Mouse (Mus musculus) liver, postnatal 0 days (tissue): ENCODE data around the gene Gm18336. TPM values are rescaled to one million over a fixed set of nuclear protein-coding genes. Genes with fewer than 3 reads are reported as not detected.
"Not testable (repeated sequence)": the region's sequence is repeated elsewhere in the genome, so short reads cannot be mapped to it uniquely, and the experiment has no call there.

Experiments used
- ATAC-seq: fragments of 200-750 bp; cut with Nextera tagmentation; 2 replicates; pipeline ENCODE4 v1.8.0; 2017; ENCODE audit warnings: mild to moderate bottlenecking, moderate library complexity
- DNase-seq: peaks from one replicate; pipeline ENCODE4 v3.0.0-alpha.2; 2016
- H3K27ac ChIP-seq: fragments of 300-500 bp; sonication (generic); 2 replicates; pipeline ENCODE4 v1.5.1; 2014; ENCODE audit warnings: antibody characterized with exemption, moderate library complexity, mild to moderate bottlenecking, low read depth
- H3K27me3 ChIP-seq: fragments of 300-500 bp; sonication (generic); 2 replicates; pipeline ENCODE4 v1.6.1; 2014; ENCODE audit warnings: low read length, control low read depth, mixed read lengths; ENCODE audit not compliant: insufficient read depth
- H3K36me3 ChIP-seq: fragments of 300-500 bp; sonication (generic); replicated peaks from 2 replicates; pipeline ENCODE4 v1.6.1; 2014; ENCODE audit warnings: mild to moderate bottlenecking, control low read depth, low read length, moderate library complexity, mixed read lengths; ENCODE audit not compliant: insufficient read depth
- H3K4me1 ChIP-seq: fragments of 300-500 bp; sonication (generic); 2 replicates; pipeline ENCODE4 v1.6.1; 2014; ENCODE audit warnings: antibody characterized with exemption, mild to moderate bottlenecking, control low read depth; ENCODE audit not compliant: insufficient read depth
- H3K4me2 ChIP-seq: fragments of 300-500 bp; sonication (generic); 2 replicates; pipeline ENCODE4 v1.6.1; 2014; ENCODE audit warnings: low read depth, mild to moderate bottlenecking, low read length, moderate library complexity, mixed read lengths
- H3K4me3 ChIP-seq: fragments of 300-500 bp; sonication (generic); 2 replicates; pipeline ENCODE4 v1.5.1; 2014; ENCODE audit warnings: low read depth, low read length
- H3K9ac ChIP-seq: fragments of 300-500 bp; sonication (generic); replicated peaks from 2 replicates; pipeline ENCODE4 v1.6.1; 2014; ENCODE audit warnings: mild to moderate bottlenecking, moderate library complexity
- H3K9me3 ChIP-seq: fragments of 300-500 bp; sonication (generic); 2 replicates; pipeline ENCODE4 v1.6.1; 2016; ENCODE audit warnings: mild to moderate bottlenecking, control low read depth, low read length, mixed read lengths
- CTCF ChIP-seq: sonication (generic); IDR thresholded peaks from 2 replicates; pipeline ENCODE4 v1.5.1; 2016; ENCODE audit warnings: antibody characterized with exemption, low read depth
- EP300 ChIP-seq: IDR thresholded peaks from 2 replicates; pipeline ENCODE4 v1.6.1; 2016; ENCODE audit warnings: antibody characterized with exemption, low read depth, mild to moderate bottlenecking
- WGBS: fragments of 180-500 bp; shearing (Covaris S2); extraction: QIAGEN DNeasy Blood & Tissue Kit; methylation state at CpG from one replicate; pipeline ENCODE4 v1.1.7; 2014; ENCODE audit not compliant: insufficient replicate concordance; 5-methylcytosine and 5-hydroxymethylcytosine counted together
- polyA plus RNA-seq: library from polyadenylated mRNA; unstranded; fragments of >200 nt; fragmentation: Nextera tagmentation; extraction: Ambion mirVana; gene quantifications from 2 replicates; pipeline ENCODE4 v1.2.1, GENCODE M21; 2015

The Gm18336 gene
- polyA plus RNA-seq, result not detected in 2 replicates

DNA sequence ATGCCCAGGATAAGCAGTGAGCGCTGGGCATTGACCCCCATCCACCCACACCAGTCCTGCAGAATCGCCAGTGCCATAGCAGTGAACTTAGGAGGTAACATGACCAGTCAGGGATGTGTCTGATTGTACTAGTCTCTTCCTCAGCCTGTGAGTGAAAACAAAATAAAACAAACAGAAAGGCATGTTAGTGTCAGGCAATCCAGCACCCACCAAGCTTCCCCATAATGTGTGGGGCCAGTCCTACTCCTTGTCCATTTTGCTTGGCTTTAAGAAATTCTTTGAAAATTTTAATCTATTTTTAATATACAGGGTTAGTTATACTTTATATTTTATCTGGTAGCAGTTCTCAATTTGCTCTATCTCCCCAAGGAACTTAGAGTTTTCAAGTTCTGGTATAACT lies at the start of gene Gm18336:
Gm18336 (minus strand) TSS at position 101 of the 400 bp plus-strand sequence.
- H3K9me3 ChIP-seq, H3K4me2 ChIP-seq, H3K9ac ChIP-seq, H3K27me3 ChIP-seq, H3K36me3 ChIP-seq, DNase-seq, H3K4me1 ChIP-seq, H3K27ac ChIP-seq, H3K4me3 ChIP-seq, ATAC-seq: not testable (repeated sequence)
- WGBS, result 54% methylated on average over 1 of the region's 2 CpGs

DNA sequence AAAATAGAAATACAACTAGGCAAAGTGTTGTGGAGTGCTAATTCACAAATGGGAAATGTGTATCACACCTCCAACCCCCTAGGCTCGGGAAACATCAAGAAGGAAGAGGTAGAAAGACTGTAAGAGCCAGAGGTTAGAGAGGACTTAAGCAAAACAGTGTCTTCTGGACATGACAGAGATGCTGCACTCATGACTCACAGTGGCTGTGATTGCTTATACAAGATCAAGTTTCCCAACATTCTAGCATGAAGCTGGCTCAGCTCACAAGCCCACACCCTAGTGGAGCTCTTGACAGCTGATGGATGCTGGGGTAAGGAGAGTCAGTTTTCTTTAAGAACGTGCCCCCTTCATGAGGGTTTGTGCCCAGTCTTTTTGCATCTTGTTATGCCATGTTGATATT lies 42.9 kb upstream of the Gm18336 start:
- no peaks in the 10 kb centered on the region for H3K9me3 ChIP-seq
- no peak overlapping the region for H3K4me2 ChIP-seq
- TF ChIP-seq EP300 (no peak), CTCF (no peak)
- H3K27me3 ChIP-seq, result no peaks in the 10 kb centered on the region
- no peak for ATAC-seq
- H3K4me3 ChIP-seq, result no peak overlapping the region
- peaks cover 2% of the 10 kb centered on the region; the same call in 1 of the 2 replicates for H3K36me3 ChIP-seq
- H3K9ac ChIP-seq, result no peak overlapping the region
- no peaks in the 10 kb centered on the region for H3K4me1 ChIP-seq
- WGBS, result 61% methylated on average over 2 of the region's 2 CpGs
- no peak for DNase-seq
- no peak overlapping the region for H3K27ac ChIP-seq

DNA sequence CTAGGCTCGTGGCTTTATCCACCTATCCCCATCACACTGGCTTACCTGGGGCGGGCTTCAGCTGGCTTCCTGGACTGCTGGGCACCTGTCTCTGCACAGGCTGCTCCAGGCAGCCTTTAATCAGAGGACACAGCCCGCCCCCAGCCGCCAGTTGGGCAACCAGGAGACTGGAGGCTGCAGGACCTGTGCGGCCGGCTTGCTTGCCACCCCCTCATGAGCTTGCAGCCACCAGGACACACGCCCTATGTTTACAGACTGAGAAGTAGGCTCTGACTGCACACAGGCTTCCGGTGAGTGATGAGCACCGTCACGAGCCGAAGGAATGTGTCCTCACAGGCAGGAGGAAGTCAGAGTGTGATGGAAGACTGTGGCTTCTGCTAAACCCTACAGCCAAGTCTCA lies 36.7 kb upstream of the Gm18336 start, which contains the start of gene Trex2:
Trex2 (minus strand) TSS at position 93 of the 400 bp plus-strand sequence.
- no peak within 1 kb of the TSS for H3K4me2 ChIP-seq

DNA sequence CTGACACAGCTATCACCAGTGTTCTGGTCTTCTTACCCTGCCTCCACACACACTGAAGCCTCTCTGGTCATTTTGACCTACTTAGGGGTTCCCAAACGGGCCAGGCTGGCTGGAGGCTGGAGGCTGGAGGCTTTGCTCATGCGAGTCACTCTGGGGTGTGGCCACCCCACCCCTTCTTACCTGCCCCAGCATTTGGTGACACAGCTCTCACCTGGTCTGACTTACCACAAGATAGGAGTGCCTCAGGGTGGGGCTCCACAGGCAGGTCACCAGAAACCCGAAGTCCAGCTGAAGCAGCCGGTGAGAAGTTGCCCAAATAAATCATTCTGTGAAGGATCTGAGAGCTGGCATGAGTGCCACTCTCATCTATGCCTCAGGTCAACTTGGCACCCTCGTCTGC lies 34.3 kb upstream of the Gm18336 start:
- ATAC-seq, result no peak
- Histone ChIP-seq H3K27me3 (no peaks in the 10 kb centered on the region; the same call in 1 of the 2 replicates), H3K9ac (no peak overlapping the region), H3K27ac (no peak overlapping the region), H3K9me3 (no peaks in the 10 kb centered on the region), H3K4me1 (no peaks in the 10 kb centered on the region), H3K4me2 (no peak overlapping the region), H3K36me3 (no peaks in the 10 kb centered on the region), H3K4me3 (no peak overlapping the region)
- TF ChIP-seq CTCF, result no peak
- no peak for TF ChIP-seq EP300
- 68% methylated on average over 5 of the region's 5 CpGs for WGBS
- DNase-seq, result no peak

More for the DNA sequence above, 36.7 kb upstream of the Gm18336 start, which contains the start of gene Trex2:
- peak; percentile 29; the same call in 1 of the 2 replicates for ATAC-seq
- no peak within 1 kb of the TSS for H3K9ac ChIP-seq
- no peaks in the 10 kb centered on the region; the same call in 1 of the 2 replicates for H3K27me3 ChIP-seq
- H3K9me3 ChIP-seq, result no peaks in the 10 kb centered on the region
- H3K27ac ChIP-seq, result no peak within 1 kb of the TSS
- H3K4me1 ChIP-seq, result no peaks in the 10 kb centered on the region
- WGBS, result 55% methylated on average over 11 of the region's 11 CpGs
- H3K36me3 ChIP-seq, result no peaks in the 10 kb centered on the region
- H3K4me3 ChIP-seq, result no peak within 1 kb of the TSS
- TF ChIP-seq EP300, result no peak
- TF ChIP-seq CTCF, result no peak
- DNase-seq, result no peak

DNA sequence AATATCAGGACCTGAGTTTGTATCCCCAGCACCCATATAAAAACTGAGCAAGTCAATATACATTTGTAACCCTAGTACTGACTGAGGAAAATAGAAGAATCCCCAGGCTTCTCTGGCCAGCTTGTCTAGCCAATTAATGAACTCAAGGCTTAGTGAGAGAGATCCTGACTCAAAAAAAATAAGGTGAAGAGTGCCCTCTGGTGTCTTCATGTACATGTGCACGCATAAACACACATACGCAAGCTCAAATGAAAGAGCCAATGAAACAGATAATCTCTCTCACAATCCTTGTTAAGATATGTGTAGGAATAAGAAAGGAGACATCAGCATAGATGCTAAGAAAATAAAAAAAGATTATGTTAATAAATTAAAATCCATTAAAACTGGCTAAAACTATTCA lies 31.5 kb upstream of the Gm18336 start:
- Histone ChIP-seq H3K36me3 (no peaks in the 10 kb centered on the region), H3K9ac (no peak overlapping the region), H3K27ac (no peak overlapping the region), H3K4me2 (no peak overlapping the region), H3K27me3 (no peaks in the 10 kb centered on the region; the same call in 1 of the 2 replicates), H3K4me1 (no peaks in the 10 kb centered on the region), H3K4me3 (no peak overlapping the region), H3K9me3 (no peaks in the 10 kb centered on the region)
- WGBS, result 80% methylated on average over 2 of the region's 2 CpGs
- no peak for DNase-seq
- peak; percentile 46 for TF ChIP-seq CTCF
- TF ChIP-seq EP300, result no peak
- ATAC-seq, result no peak

DNA sequence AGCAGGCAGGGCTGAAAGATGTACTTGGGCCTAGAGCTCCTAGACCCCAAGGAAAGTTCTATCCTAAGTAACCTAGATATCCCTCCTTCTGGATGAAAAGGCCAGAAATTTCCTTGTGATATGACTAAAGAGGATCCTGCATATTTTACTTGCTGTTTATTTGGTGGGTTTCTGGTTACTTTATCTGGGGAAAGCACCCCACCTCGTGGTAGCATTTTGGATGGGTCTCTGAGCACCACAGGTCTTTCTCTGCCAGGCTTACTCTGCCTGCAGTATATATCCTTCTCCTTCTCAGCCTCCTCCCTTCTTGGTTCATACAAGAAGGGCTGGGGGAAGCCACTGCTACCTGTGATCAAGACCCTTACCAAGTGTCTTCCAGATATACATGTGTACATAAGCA lies 14.2 kb upstream of the Gm18336 start:
- Histone ChIP-seq H3K9ac (no peak overlapping the region), H3K4me3 (no peak overlapping the region), H3K27me3 (peaks cover 7% of the 10 kb centered on the region; the same call in 1 of the 2 replicates), H3K9me3 (no peaks in the 10 kb centered on the region), H3K36me3 (no peaks in the 10 kb centered on the region), H3K27ac (no peak overlapping the region), H3K4me2 (no peak overlapping the region), H3K4me1 (no peaks in the 10 kb centered on the region)
- DNase-seq (no peak), ATAC-seq (no peak)
- WGBS, result 15% methylated on average over 1 of the region's 1 CpGs
- TF ChIP-seq EP300, result no peak
- TF ChIP-seq CTCF, result 0 out of 2 replicates have a peak, but pooled peaks have one; percentile 1
